Mouse (Mus musculus): ENCODE measurements at regions not wholly inside any gene's neighbourhood (a gene's known extent, or its start where the extent isn't known, plus 50 kb on each side); places are given as distances from the start of the nearest gene placed in this dataset.

DNA sequence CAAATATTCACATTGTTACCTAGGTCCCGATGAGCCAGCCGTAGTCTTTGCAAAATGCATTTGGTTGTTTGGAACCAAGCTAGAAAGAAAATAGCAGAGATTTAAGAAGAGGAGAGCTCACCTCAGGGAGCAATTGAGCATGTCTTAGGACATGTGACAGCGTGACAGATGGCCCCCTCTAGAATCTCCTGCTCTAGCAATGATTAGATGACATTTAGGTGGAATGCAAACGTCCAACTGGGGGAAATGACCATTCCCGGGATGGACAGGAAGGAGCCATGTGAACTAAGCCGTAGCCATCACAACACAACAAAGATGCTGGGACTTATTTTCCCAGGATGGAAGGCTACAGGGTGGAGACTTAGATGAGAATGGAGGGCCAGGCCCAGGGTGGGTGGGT lies 57.0 kb upstream of the Nepro start:
- TF ChIP-seq POLR2A (IDR thresholded peaks at IDR 0.05; ENCODE audit: low read depth, low read length) (no peak), CTCF (IDR thresholded peaks at IDR 0.05; ENCODE audit: borderline replicate concordance, insufficient read depth, low read length) (no peak)
